Mouse (Mus musculus) neural tube, embryonic 12.5 days (tissue): ENCODE measurements around the gene Tex50. TPM values are rescaled to one million over a fixed set of nuclear protein-coding genes. Genes with fewer than 3 reads are reported as not detected.

Experiments used
- ATAC-seq: fragments of 200-750 bp; cut with Nextera tagmentation; 2 replicates; pipeline ENCODE4 v1.8.0; 2017; ENCODE audit warnings: low read depth, mild to moderate bottlenecking, moderate TSS enrichment, moderate library complexity; ENCODE audit not compliant: low FRiP score
- H3K27ac ChIP-seq: fragments of 300-500 bp; sonication (generic); 2 replicates; pipeline ENCODE4 v1.5.1; 2016
- H3K27me3 ChIP-seq: fragments of 300-500 bp; sonication (generic); replicated peaks from 2 replicates; pipeline ENCODE4 v1.6.1; 2016; ENCODE audit warnings: mild to moderate bottlenecking
- H3K36me3 ChIP-seq: fragments of 300-500 bp; sonication (generic); 2 replicates; pipeline ENCODE4 v1.6.1; 2016; ENCODE audit warnings: mild to moderate bottlenecking
- H3K4me1 ChIP-seq: fragments of 300-500 bp; sonication (generic); 2 replicates; pipeline ENCODE4 v1.6.1; 2016
- H3K4me2 ChIP-seq: fragments of 300-500 bp; sonication (generic); replicated peaks from 2 replicates; pipeline ENCODE4 v1.6.1; 2016; ENCODE audit warnings: mild to moderate bottlenecking
- H3K4me3 ChIP-seq: fragments of 300-500 bp; sonication (generic); 2 replicates; pipeline ENCODE4 v1.5.1; 2016
- H3K9ac ChIP-seq: fragments of 300-500 bp; sonication (generic); 2 replicates; pipeline ENCODE4 v1.6.1; 2016; ENCODE audit warnings: mild to moderate bottlenecking
- H3K9me3 ChIP-seq: fragments of 300-500 bp; sonication (generic); 2 replicates; pipeline ENCODE4 v1.6.1; 2016; ENCODE audit warnings: mild to moderate bottlenecking
- WGBS: fragments of 180-500 bp; shearing (Covaris S2); methylation state at CpG from one replicate; pipeline ENCODE4 v1.1.7; 2016; 5-methylcytosine and 5-hydroxymethylcytosine counted together
- polyA plus RNA-seq: library from polyadenylated mRNA; unstranded; fragments of >200 nt; fragmentation: Nextera tagmentation; extraction: Ambion mirVana; gene quantifications from 2 replicates; pipeline ENCODE4 v1.2.1, GENCODE M21; 2016

Tex50 gene
- polyA plus RNA-seq, 1 experiment from 2014 or later = 0.22 TPM

- WGBS = 90% methylated on average over 8 of the region's 8 CpGs
These were observed 49.9 kb downstream of the Tex50 start for GRCm38 (mm10) chr1:161109216-161109615.

More at GRCm38 (mm10) chr1:161109216-161109615, 49.9 kb downstream of the Tex50 start:
- no peak overlapping the region for H3K27ac ChIP-seq
- no peaks in the 10 kb centered on the region for H3K27me3 ChIP-seq
- no peak overlapping the region for H3K4me2 ChIP-seq
- no peak overlapping the region for H3K4me3 ChIP-seq
- H3K9me3 ChIP-seq = no peaks in the 10 kb centered on the region
- H3K9ac ChIP-seq = no peak overlapping the region
- H3K4me1 ChIP-seq = no peaks in the 10 kb centered on the region
- no peak for ATAC-seq
- H3K36me3 ChIP-seq = peaks cover 22% of the 10 kb centered on the region

Other genes with a start within 250 kb of the Tex50 start
- 2.4 and 2.5 TPM in 2 replicates for gene Serpinc1, start 180.7 kb downstream of the Tex50 start, polyA plus RNA-seq
- 8.7 and 10.3 TPM in 2 replicates for gene Zbtb37, start 124.5 kb downstream of the Tex50 start, polyA plus RNA-seq
- gene Dars2, start 88.7 kb downstream of the Tex50 start, polyA plus RNA-seq = 35.2 and 39.5 TPM in 2 replicates
- 23.0 and 23.7 TPM in 2 replicates for gene Cenpl, start 88.6 kb downstream of the Tex50 start, polyA plus RNA-seq
- gene Klhl20, start 27.8 kb downstream of the Tex50 start, polyA plus RNA-seq = 22.2 and 22.4 TPM in 2 replicates
- 5.0 and 6.4 TPM in 2 replicates for gene Ankrd45, start 16.6 kb downstream of the Tex50 start, polyA plus RNA-seq
- 301 and 314 TPM in 2 replicates for gene Prdx6, start 91.9 kb upstream of the Tex50 start, polyA plus RNA-seq
- 0.10 TPM in 1 of 2 replicates, not detected in the other for gene Tnfsf4, start 236.1 kb upstream of the Tex50 start, polyA plus RNA-seq